Mouse (Mus musculus) G1E (cell line): ENCODE results near the gene Rnf157.

Experiments used
- CTCF ChIP-seq: IDR thresholded peaks from 2 replicates; pipeline ENCODE4 v1.5.1; 2012; ENCODE audit warnings: low read depth, low read length, inconsistent platforms, mixed read lengths
- GATA1 ChIP-seq: IDR thresholded peaks from 2 replicates; pipeline ENCODE4 v1.6.1; 2012; ENCODE audit warnings: borderline replicate concordance, low read length, inconsistent platforms, mixed read lengths
- GATA2 ChIP-seq: IDR thresholded peaks from 2 replicates; pipeline ENCODE4 v1.6.1; 2012; ENCODE audit warnings: low read depth, low read length, inconsistent platforms, borderline replicate concordance
- POLR2AphosphoS5 ChIP-seq: IDR thresholded peaks from 2 replicates; pipeline ENCODE4 v1.6.1; 2012; ENCODE audit warnings: low read depth, low read length, inconsistent platforms; ENCODE audit not compliant: insufficient replicate concordance
- TAL1 ChIP-seq: conservative IDR thresholded peaks from 2 replicates; pipeline ENCODE4 v1.6.1; 2012; ENCODE audit warnings: low read depth, low read length, inconsistent platforms, mixed read lengths

GRCm38 (mm10) chr11:116447822-116448221, 35.0 kb upstream of the Rnf157 start:
- TF ChIP-seq CTCF: no peak
- TF ChIP-seq GATA1: no peak
- TF ChIP-seq TAL1: no peak
- TF ChIP-seq GATA2: no peak
- no peak for TF ChIP-seq POLR2AphosphoS5
